Mouse (Mus musculus) MEL (cell line): ENCODE data around the gene Hagh. TPM values are rescaled to one million over a fixed set of nuclear protein-coding genes. Genes with fewer than 3 reads are reported as not detected.

Experiments
- DNase-seq: peaks from one replicate; pipeline ENCODE4 v3.0.0; 2011; ENCODE audit warnings: low read depth, low spot score
- H3K27ac ChIP-seq: 2 replicates; pipeline ENCODE4 v1.5.1; 2012; ENCODE audit warnings: low read depth, mild to moderate bottlenecking, control low read depth, low read length, moderate library complexity; ENCODE audit not compliant: control insufficient read depth
- H3K27me3 ChIP-seq, 2 experiments: fragments of 150-350 bp in 1 of 2; sonication (generic) in 1 of 2; 2 replicates each; pipeline ENCODE4 v1.6.1; 2012; ENCODE audit warnings: low read length in 2 of 2, mild to moderate bottlenecking in 2 of 2, improper control_type of control experiment in 1 of 2, moderate library complexity in 1 of 2; ENCODE audit not compliant: insufficient read depth in 2 of 2, control insufficient read depth in 1 of 2
- H3K36me3 ChIP-seq, 2 experiments: 2 replicates each; pipeline ENCODE4 v1.6.1; 2012 to 2014; ENCODE audit warnings: low read length in 2 of 2, improper control_type of control experiment in 1 of 2, inconsistent platforms in 1 of 2, mild to moderate bottlenecking in 1 of 2; ENCODE audit not compliant: insufficient read depth in 2 of 2, control insufficient read depth in 1 of 2
- H3K4me1 ChIP-seq, 2 experiments: fragments of 150-350 bp in 1 of 2; sonication (generic) in 1 of 2; 2 replicates each; pipeline ENCODE4 v1.6.1; 2012; ENCODE audit warnings: low read length in 2 of 2, improper control_type of control experiment in 1 of 2, mild to moderate bottlenecking in 1 of 2; ENCODE audit not compliant: insufficient read depth in 2 of 2, control insufficient read depth in 1 of 2
- H3K4me3 ChIP-seq, 2 experiments: fragments of 150-350 bp in 1 of 2; sonication (generic) in 1 of 2; 2 replicates each; pipeline ENCODE4 v1.5.1; 2012; ENCODE audit warnings: low read depth in 2 of 2, low read length in 2 of 2, mild to moderate bottlenecking in 2 of 2, moderate library complexity in 2 of 2, control low read depth in 1 of 2, improper control_type of control experiment in 1 of 2; ENCODE audit not compliant: control insufficient read depth in 1 of 2, insufficient read depth in 1 of 2
- H3K79me2 ChIP-seq: 2 replicates; pipeline ENCODE4 v1.6.1; 2012; ENCODE audit warnings: mild to moderate bottlenecking, low read length, moderate library complexity; ENCODE audit not compliant: control insufficient read depth, poor library complexity, insufficient read depth
- H3K9ac ChIP-seq: 2 replicates; pipeline ENCODE4 v1.6.1; 2012; ENCODE audit warnings: low read depth, mild to moderate bottlenecking, control low read depth, low read length, moderate library complexity; ENCODE audit not compliant: control insufficient read depth, poor library complexity, severe bottlenecking
- H3K9me3 ChIP-seq: fragments of 150-350 bp; sonication (generic); replicated peaks from 2 replicates; pipeline ENCODE4 v1.6.1; 2012; ENCODE audit warnings: mild to moderate bottlenecking, low read length, improper control_type of control experiment, moderate library complexity; ENCODE audit not compliant: insufficient read depth
- CHD1 ChIP-seq: IDR thresholded peaks from 2 replicates; pipeline ENCODE4 v1.6.1; 2012; ENCODE audit warnings: low read depth, mild to moderate bottlenecking, inconsistent platforms, low read length, improper control_type of control experiment
- CHD2 ChIP-seq: IDR thresholded peaks from 2 replicates; pipeline ENCODE4 v1.6.1; 2011; ENCODE audit warnings: low read length, improper control_type of control experiment
- CTCF ChIP-seq, 3 experiments: IDR thresholded peaks in 2 of 3; conservative IDR thresholded peaks in 1 of 3; 2 replicates each; pipeline ENCODE4 v1.5.1; 2011 to 2012; ENCODE audit warnings: low read length in 3 of 3, low read depth in 2 of 3, mild to moderate bottlenecking in 2 of 3, improper control_type of control experiment in 1 of 3, inconsistent platforms in 1 of 3, mixed read lengths in 1 of 3, moderate library complexity in 1 of 3; ENCODE audit not compliant: control insufficient read depth in 1 of 3, insufficient read depth in 1 of 3, poor library complexity in 1 of 3, severe bottlenecking in 1 of 3
- E2F4 ChIP-seq: IDR thresholded peaks from 2 replicates; pipeline ENCODE4 v1.6.1; 2011; ENCODE audit warnings: low read depth, low read length, improper control_type of control experiment, borderline replicate concordance
- ELF1 ChIP-seq: IDR thresholded peaks from 2 replicates; pipeline ENCODE4 v1.6.1; 2014; ENCODE audit warnings: low read depth, mild to moderate bottlenecking, inconsistent platforms, low read length, improper control_type of control experiment, moderate library complexity
- EP300 ChIP-seq, 2 experiments: IDR thresholded peaks; 2 replicates each; pipeline ENCODE4 v1.6.1; 2011; ENCODE audit warnings: improper control_type of control experiment in 2 of 2, low read length in 2 of 2, low read depth in 1 of 2, mild to moderate bottlenecking in 1 of 2
- ETS1 ChIP-seq: IDR thresholded peaks from 2 replicates; pipeline ENCODE4 v1.6.1; 2012; ENCODE audit warnings: low read depth, mild to moderate bottlenecking, inconsistent platforms, low read length, improper control_type of control experiment, moderate library complexity
- GATA1 ChIP-seq: IDR thresholded peaks from 2 replicates; pipeline ENCODE4 v1.6.1; 2011; ENCODE audit warnings: low read depth, low read length, improper control_type of control experiment
- HCFC1 ChIP-seq: IDR thresholded peaks from 2 replicates; pipeline ENCODE4 v1.6.1; 2012; ENCODE audit warnings: low read depth, mild to moderate bottlenecking, inconsistent platforms, low read length, improper control_type of control experiment, moderate library complexity
- JUND ChIP-seq: IDR thresholded peaks from 2 replicates; pipeline ENCODE4 v1.6.1; 2011; ENCODE audit warnings: low read depth, mild to moderate bottlenecking, improper control_type of control experiment, low read length
- KAT2A ChIP-seq: conservative IDR thresholded peaks from 2 replicates; pipeline ENCODE4 v1.6.1; 2012; ENCODE audit warnings: low read depth, low read length, improper control_type of control experiment, inconsistent platforms
- MXI1 ChIP-seq: IDR thresholded peaks from 2 replicates; pipeline ENCODE4 v1.6.1; 2011; ENCODE audit warnings: mild to moderate bottlenecking, low read depth, low read length, improper control_type of control experiment
- MYC ChIP-seq: IDR thresholded peaks from 2 replicates; pipeline ENCODE4 v1.6.1; 2011; ENCODE audit warnings: low read depth, mild to moderate bottlenecking, low read length, improper control_type of control experiment, moderate library complexity
- NRF1 ChIP-seq: IDR thresholded peaks from 2 replicates; pipeline ENCODE4 v1.6.1; 2014; ENCODE audit warnings: low read depth, mild to moderate bottlenecking, inconsistent platforms, low read length, improper control_type of control experiment, moderate library complexity; ENCODE audit not compliant: poor library complexity, insufficient read depth, severe bottlenecking
- POLR2A ChIP-seq, 2 experiments: IDR thresholded peaks; 2 replicates each; pipeline ENCODE4 v1.6.1; 2011 to 2012; ENCODE audit warnings: low read length in 2 of 2, mild to moderate bottlenecking in 2 of 2, control low read depth in 1 of 2, improper control_type of control experiment in 1 of 2, low read depth in 1 of 2, moderate library complexity in 1 of 2; ENCODE audit not compliant: control insufficient read depth in 1 of 2, insufficient read depth in 1 of 2, poor library complexity in 1 of 2
- RAD21 ChIP-seq: IDR thresholded peaks from 2 replicates; pipeline ENCODE4 v1.6.1; 2011; ENCODE audit warnings: mild to moderate bottlenecking, low read depth, low read length, improper control_type of control experiment
- RCOR1 ChIP-seq: IDR thresholded peaks from 2 replicates; pipeline ENCODE4 v1.6.1; 2012; ENCODE audit warnings: low read depth, mild to moderate bottlenecking, inconsistent platforms, low read length, improper control_type of control experiment
- SMC3 ChIP-seq: IDR thresholded peaks from 2 replicates; pipeline ENCODE4 v1.6.1; 2011; ENCODE audit warnings: low read depth, low read length, improper control_type of control experiment
- TBP ChIP-seq: IDR thresholded peaks from 2 replicates; pipeline ENCODE4 v1.8.0; 2011; ENCODE audit warnings: low read depth, low read length, improper control_type of control experiment
- TCF12 ChIP-seq: IDR thresholded peaks from 2 replicates; pipeline ENCODE4 v1.6.1; 2014; ENCODE audit warnings: low read depth, mild to moderate bottlenecking, inconsistent platforms, low read length, improper control_type of control experiment, moderate library complexity
- UBTF ChIP-seq: IDR thresholded peaks from 2 replicates; pipeline ENCODE4 v1.6.1; 2012; ENCODE audit warnings: low read depth, mild to moderate bottlenecking, inconsistent platforms, low read length, improper control_type of control experiment, moderate library complexity, borderline replicate concordance; ENCODE audit not compliant: insufficient read depth
- USF1 ChIP-seq: IDR thresholded peaks from 2 replicates; pipeline ENCODE4 v1.6.1; 2014; ENCODE audit warnings: low read depth, mild to moderate bottlenecking, inconsistent platforms, low read length, improper control_type of control experiment, moderate library complexity
- ZC3H11A ChIP-seq: IDR thresholded peaks from 2 replicates; pipeline ENCODE4 v1.6.1; 2012; ENCODE audit warnings: low read depth, mild to moderate bottlenecking, inconsistent platforms, low read length, improper control_type of control experiment
- ZKSCAN1 ChIP-seq: IDR thresholded peaks from 2 replicates; pipeline ENCODE4 v1.6.1; 2012; ENCODE audit warnings: low read depth, mild to moderate bottlenecking, inconsistent platforms, low read length, improper control_type of control experiment, moderate library complexity
- ZMIZ1 ChIP-seq: IDR thresholded peaks from 2 replicates; pipeline ENCODE4 v1.6.1; 2012; ENCODE audit warnings: low read depth, mild to moderate bottlenecking, inconsistent platforms, low read length, improper control_type of control experiment, moderate library complexity
- polyA plus RNA-seq, 2 experiments: library from polyadenylated mRNA; stranded (reverse) in 1 of 2; unstranded in 1 of 2; fragments of >175 nt in 1 of 2; fragments of >200 nt in 1 of 2; gene quantifications; 2 replicates each; pipeline versions ENCODE4 v1.2.1 to v1.2.4; 2012; ENCODE audit warnings: low replicate concordance in 2 of 2, low read depth in 1 of 2; ENCODE audit not compliant: insufficient read length in 2 of 2, insufficient read depth in 1 of 2, missing spikeins in 1 of 2
- total RNA-seq: library from RNA; depleted of rRNA; stranded (reverse); fragments of 300-350 nt; gene quantifications from 2 replicates; pipeline ENCODE4 v1.2.3, GENCODE M21; 2012

The Hagh gene
- total and polyA plus RNA-seq, 3 experiments = 37.5 to 49.6 TPM; not detected in 1

DNA sequence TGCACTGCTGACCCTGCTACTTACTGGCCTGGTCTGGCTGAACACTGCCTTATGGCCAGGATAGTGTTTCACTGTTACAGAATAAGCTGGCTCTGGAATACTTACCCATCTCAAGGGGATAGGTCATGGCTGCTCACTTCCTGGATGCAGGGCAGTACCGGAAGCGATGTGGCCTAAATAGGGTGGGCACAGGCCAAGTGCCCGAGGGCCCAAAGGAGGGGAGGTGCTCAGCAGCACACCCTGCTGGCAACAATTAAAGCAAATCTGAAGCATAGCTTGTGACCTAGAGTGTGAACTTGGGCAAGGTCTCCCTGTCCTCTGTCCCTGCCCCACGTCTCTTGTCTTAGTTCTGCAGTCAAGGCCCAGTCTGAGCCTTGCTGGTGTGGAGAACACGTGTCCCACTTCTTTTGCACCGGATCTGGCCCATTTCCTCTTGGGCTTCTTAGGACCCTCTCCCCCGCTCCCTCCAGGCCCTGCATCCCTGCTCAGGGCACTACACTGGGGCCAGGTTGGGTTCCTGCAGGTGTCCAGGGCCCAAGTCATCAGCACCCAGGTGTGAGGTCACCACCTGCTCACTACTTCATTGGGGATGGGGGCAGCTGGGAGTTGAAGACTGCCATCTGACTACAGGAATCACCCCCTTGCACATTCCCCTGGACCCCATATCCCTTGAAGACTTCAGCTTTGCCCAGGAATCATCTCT, 41.9 kb downstream of the Hagh start:
- TF ChIP-seq SMC3 (peak; percentile 71), ZC3H11A (peak; percentile 36; the same call in 1 of the 2 replicates), CTCF (IDR thresholded peaks at IDR 0.05 in 2 of 3, conservative IDR thresholded peaks at IDR 0.05 in 1 of 3; ENCODE audit: control insufficient read depth in 1 of 3, insufficient read depth in 1 of 3, low read depth in 2 of 3, low read length in 3 of 3, poor library complexity in 1 of 3, severe bottlenecking in 1 of 3) (peak; percentile 63 to 67 (median 64)), POLR2A (IDR thresholded peaks at IDR 0.05; ENCODE audit: control insufficient read depth in 1 of 2, insufficient read depth in 1 of 2, low read depth in 1 of 2, low read length in 2 of 2, poor library complexity in 1 of 2) (peak in 1 of 2 experiments; percentile 53; a peak in 2 of 4 replicates), ELF1 (no peak), CHD1 (no peak), E2F4 (no peak), RAD21 (peak; percentile 36)
- Histone ChIP-seq H3K4me1 (peaks cover 0 to 8% of the 10 kb centered on the region in 2 experiments; a peak in 1 of 4 replicates), H3K9me3 (no peaks in the 10 kb centered on the region), H3K9ac (no peak overlapping the region), H3K27me3 (no peaks in the 10 kb centered on the region), H3K36me3 (no peaks in the 10 kb centered on the region; a peak in 2 of 4 replicates), H3K4me3 (no peak overlapping the region), H3K27ac (no peak overlapping the region), H3K79me2 (peaks cover 16% of the 10 kb centered on the region)
- DNase-seq = peak; percentile 48

DNA sequence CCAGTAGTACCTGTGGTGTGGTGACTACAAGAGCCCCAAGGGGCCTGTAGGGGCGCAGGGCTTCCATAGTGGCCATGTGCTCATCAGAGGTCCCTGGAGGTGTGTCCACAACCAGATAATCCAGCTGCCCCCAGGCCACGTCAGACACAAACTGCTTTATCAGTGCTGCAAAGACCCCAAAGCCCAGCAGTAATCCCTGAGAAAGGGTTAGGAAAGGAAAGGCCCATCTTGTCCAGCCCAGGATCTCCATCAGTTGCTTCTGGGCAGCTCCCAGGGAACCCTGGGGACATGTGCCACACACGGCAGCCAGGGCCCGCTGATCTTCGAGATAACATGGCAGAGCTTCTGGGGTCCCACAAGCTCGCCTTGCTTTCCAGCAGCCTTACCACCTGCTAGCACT, 44.4 kb downstream of the Hagh start:
- H3K4me3 ChIP-seq = no peak overlapping the region
- H3K4me1 ChIP-seq = peaks cover 0 to 14% of the 10 kb centered on the region in 2 experiments; a peak in 1 of 4 replicates
- H3K9me3 ChIP-seq = no peaks in the 10 kb centered on the region
- H3K79me2 ChIP-seq = peaks cover 22% of the 10 kb centered on the region
- DNase-seq = no peak
- TF ChIP-seq USF1 (no peak), ZC3H11A (no peak), TCF12 (no peak), CHD2 (no peak), TBP (no peak), NRF1 (no peak), UBTF (no peak), MYC (no peak), HCFC1 (no peak), CHD1 (no peak), MXI1 (no peak), GATA1 (no peak), ZMIZ1 (no peak), EP300 (IDR thresholded peaks at IDR 0.05; ENCODE audit: low read depth in 1 of 2, low read length in 2 of 2) (no peak), JUND (no peak), ETS1 (no peak), CTCF (IDR thresholded peaks at IDR 0.05 in 2 of 3, conservative IDR thresholded peaks at IDR 0.05 in 1 of 3; ENCODE audit: control insufficient read depth in 1 of 3, insufficient read depth in 1 of 3, low read depth in 2 of 3, low read length in 3 of 3, poor library complexity in 1 of 3, severe bottlenecking in 1 of 3) (no peak), KAT2A (no peak), ZKSCAN1 (no peak), RCOR1 (no peak)
- TF ChIP-seq, all 39 proteins: peak for 0
- H3K36me3 ChIP-seq = peaks cover 0 to 2% of the 10 kb centered on the region in 2 experiments; a peak in 2 of 4 replicates
- no peaks in the 10 kb centered on the region for H3K27me3 ChIP-seq
- H3K9ac ChIP-seq = no peak overlapping the region
- H3K27ac ChIP-seq = no peak overlapping the region
